11 mouse cellular contexts compared by ENCODE assay signal in genomic region chr7:64725967-64726695, GRCm38 (mm10).
DNase-seq lines count a peak whose midpoint lies in the region; ATAC-seq and TF ChIP-seq lines count a peak whose summit lies in the region.
"Had no signal": no experiment of that assay in that cellular context is flagged by ENCODE, and none has a peak within 500 bp of the region (broad histone marks: within the 10 kb centered on the region; RNA-seq: fewer than 3 reads in every experiment).

No protein-coding gene starts in this region.

- no peak for TF ChIP-seq POLR2A in cortical plate, adult 2 months (IDR thresholded peaks at IDR 0.05; ENCODE audit: extremely low read depth, insufficient read depth, low read length)

- 62% methylated on average over 6 of the region's 6 CpGs for WGBS in embryonic facial prominence, embryonic 14.5 days
- WGBS in embryonic facial prominence, embryonic 10.5 days, result 85% methylated on average over 6 of the region's 6 CpGs
- 49% methylated on average over 6 of the region's 6 CpGs for WGBS in midbrain, embryonic 15.5 days

- peak; percentile 22 for DNase-seq in embryonic facial prominence, embryonic 14.5 days (ENCODE audit: low spot score)
- no peak for DNase-seq in embryonic facial prominence, embryonic 10.5 days (ENCODE audit: low spot score)
- DNase-seq in left cerebral cortex, postnatal 4 days, result peak; percentile 88
- no peak for DNase-seq in left cerebral cortex, postnatal 25 days (ENCODE audit: low spot score in 2 of 2)
- no peak for DNase-seq in MN1 (ENCODE audit: low spot score)
- DNase-seq: kidney, postnatal 10 days had no signal

- 0 out of 2 replicates have a peak, but pooled peaks have one; percentile 45 for ATAC-seq in embryonic facial prominence, embryonic 14.5 days (ENCODE audit: low read depth)
- 0 out of 2 replicates have a peak, but pooled peaks have one; percentile 25 for ATAC-seq in midbrain, embryonic 15.5 days (replicated peaks)
- ATAC-seq: inflammation-experienced regulatory T-cells, adult 6 months had no signal

- no peak overlapping the region for H3K4me2 ChIP-seq in embryonic facial prominence, embryonic 14.5 days (ENCODE audit: low read depth, low read length)
- no peak overlapping the region for H3K4me2 ChIP-seq in midbrain, embryonic 15.5 days
- H3K4me2 ChIP-seq: embryonic facial prominence, embryonic 13.5 days; liver, embryonic 15.5 days had no signal

- no peak overlapping the region for H3K9ac ChIP-seq in embryonic facial prominence, embryonic 14.5 days (ENCODE audit: low read depth, low read length)
- H3K9ac ChIP-seq in midbrain, embryonic 15.5 days, result no peak overlapping the region
- H3K9ac ChIP-seq: embryonic facial prominence, embryonic 13.5 days; liver, embryonic 15.5 days had no signal

- no peaks in the 10 kb centered on the region for H3K9me3 ChIP-seq in embryonic facial prominence, embryonic 14.5 days (ENCODE audit: control insufficient read depth, low read length)
- no peaks in the 10 kb centered on the region for H3K9me3 ChIP-seq in embryonic facial prominence, embryonic 10.5 days
- no peaks in the 10 kb centered on the region for H3K9me3 ChIP-seq in midbrain, embryonic 15.5 days
- H3K9me3 ChIP-seq: embryonic facial prominence, embryonic 13.5 days; liver, embryonic 15.5 days had no signal

- no peaks in the 10 kb centered on the region for H3K4me1 ChIP-seq in embryonic facial prominence, embryonic 14.5 days (ENCODE audit: control insufficient read depth, insufficient read depth, low read length)
- H3K4me1 ChIP-seq in embryonic facial prominence, embryonic 10.5 days, result no peaks in the 10 kb centered on the region
- H3K4me1 ChIP-seq in cortical plate, adult 2 months (ENCODE audit: control insufficient read depth, insufficient read depth, low read length), result peaks cover 15% of the 10 kb centered on the region
- peaks cover 2% of the 10 kb centered on the region; the same call in 1 of the 2 replicates for H3K4me1 ChIP-seq in midbrain, embryonic 15.5 days
- H3K4me1 ChIP-seq: embryonic facial prominence, embryonic 13.5 days; liver, embryonic 15.5 days had no signal

- no peak overlapping the region for H3K4me3 ChIP-seq in embryonic facial prominence, embryonic 14.5 days (ENCODE audit: low read depth, low read length)
- no peak overlapping the region for H3K4me3 ChIP-seq in embryonic facial prominence, embryonic 10.5 days
- no peak overlapping the region for H3K4me3 ChIP-seq in cortical plate, adult 2 months (ENCODE audit: insufficient read depth, low read length)
- H3K4me3 ChIP-seq in midbrain, embryonic 15.5 days, result no peak overlapping the region
- H3K4me3 ChIP-seq: embryonic facial prominence, embryonic 13.5 days; liver, embryonic 15.5 days had no signal

- TF ChIP-seq CTCF in cortical plate, adult 2 months (IDR thresholded peaks at IDR 0.05; ENCODE audit: extremely low read depth, insufficient read depth, low read length), result no peak

- H3K36me3 ChIP-seq in embryonic facial prominence, embryonic 14.5 days (ENCODE audit: control insufficient read depth, insufficient read depth, low read length), result no peaks in the 10 kb centered on the region
- no peaks in the 10 kb centered on the region for H3K36me3 ChIP-seq in embryonic facial prominence, embryonic 10.5 days (replicated peaks)
- H3K36me3 ChIP-seq in midbrain, embryonic 15.5 days (replicated peaks), result no peaks in the 10 kb centered on the region
- H3K36me3 ChIP-seq: embryonic facial prominence, embryonic 13.5 days; liver, embryonic 15.5 days had no signal

- no peak overlapping the region for H3K27ac ChIP-seq in embryonic facial prominence, embryonic 14.5 days (replicated peaks; ENCODE audit: low read depth, low read length)
- H3K27ac ChIP-seq in embryonic facial prominence, embryonic 10.5 days (replicated peaks), result no peak overlapping the region
- H3K27ac ChIP-seq in cortical plate, adult 2 months (ENCODE audit: insufficient read depth, low read length), result peak overlapping the region; percentile 68
- H3K27ac ChIP-seq in midbrain, embryonic 15.5 days, result peak overlapping the region; percentile 51
- H3K27ac ChIP-seq: embryonic facial prominence, embryonic 13.5 days; liver, embryonic 15.5 days had no signal

- H3K27me3 ChIP-seq in embryonic facial prominence, embryonic 14.5 days (replicated peaks; ENCODE audit: control insufficient read depth, insufficient read depth, low read length), result no peaks in the 10 kb centered on the region
- H3K27me3 ChIP-seq in embryonic facial prominence, embryonic 10.5 days (replicated peaks; ENCODE audit: low read depth, poor library complexity, severe bottlenecking), result no peaks in the 10 kb centered on the region
- H3K27me3 ChIP-seq in midbrain, embryonic 15.5 days (replicated peaks), result no peaks in the 10 kb centered on the region
- H3K27me3 ChIP-seq: embryonic facial prominence, embryonic 13.5 days; liver, embryonic 15.5 days had no signal

- intact Hi-C loops in left cerebral cortex, postnatal 4 days (cut with DNase I), result loop anchor here (5.0 kb wide), 2 partner anchors 224 to 334 kb away; partner anchors contain the start of genes Apba2, Mcee and Mphosph10
- intact Hi-C loops in left cerebral cortex, postnatal 25 days (cut with DNase I), result loop anchor here (5.0 kb wide), 2 partner anchors 94 to 144 kb away; no protein-coding TSS in a partner anchor

Comparison
In these comparisons a context has a peak if more than half of its experiments do, and no peak if none do; other contexts are left out.
1. DNase-seq: peak in embryonic facial prominence, embryonic 14.5 days (single experiment) and left cerebral cortex, postnatal 4 days (single experiment); none in embryonic facial prominence, embryonic 10.5 days (single experiment), left cerebral cortex, postnatal 25 days (0 of 2) and MN1 (single experiment).
2. H3K27ac ChIP-seq: peak in cortical plate, adult 2 months (single experiment) and midbrain, embryonic 15.5 days (single experiment); none in embryonic facial prominence, embryonic 14.5 days (single experiment) and embryonic facial prominence, embryonic 10.5 days (single experiment).